Mouse (Mus musculus) liver, embryonic 14.5 days (tissue): ENCODE results near the gene Bpifb9b. TPM values are rescaled to one million over a fixed set of nuclear protein-coding genes. Genes with fewer than 3 reads are reported as not detected.
"Not testable (repeated sequence)": the region's sequence is repeated elsewhere in the genome, so short reads cannot be mapped to it uniquely, and the experiment has no call there.

Source experiments
- ATAC-seq: fragments of 200-750 bp; cut with Nextera tagmentation; 2 replicates; pipeline ENCODE4 v1.8.0; 2017; ENCODE audit warnings: moderate number of reproducible peaks, mild to moderate bottlenecking, moderate library complexity; ENCODE audit not compliant: insufficient read depth
- DNase-seq, 3 experiments: peaks; one replicate each; pipeline ENCODE4 v3.0.0-alpha.2; 2012 to 2013; ENCODE audit warnings: low read depth in 3 of 3, low spot score in 3 of 3
- H3K27ac ChIP-seq: fragments of 300-500 bp; sonication (generic); 2 replicates; pipeline ENCODE4 v1.5.1; 2014; ENCODE audit warnings: moderate library complexity, mild to moderate bottlenecking, control low read depth, inconsistent platforms
- H3K27me3 ChIP-seq: fragments of 300-500 bp; sonication (generic); 2 replicates; pipeline ENCODE4 v1.6.1; 2014; ENCODE audit warnings: mild to moderate bottlenecking, low read length, moderate library complexity; ENCODE audit not compliant: control insufficient read depth, insufficient read depth
- H3K36me3 ChIP-seq: fragments of 300-500 bp; sonication (generic); replicated peaks from 2 replicates; pipeline ENCODE4 v1.6.1; 2014; ENCODE audit warnings: low read depth; ENCODE audit not compliant: control insufficient read depth, insufficient read depth
- H3K4me1 ChIP-seq, 2 experiments: fragments of 200-500 bp in 1 of 2; fragments of 300-500 bp in 1 of 2; sonication (generic) in 1 of 2; replicated peaks; 2 replicates each; pipeline ENCODE4 v1.6.1; 2012 to 2014; ENCODE audit warnings: antibody characterized with exemption in 1 of 2, inconsistent platforms in 1 of 2, low read length in 1 of 2; ENCODE audit not compliant: control insufficient read depth in 2 of 2, insufficient read depth in 2 of 2
- H3K4me2 ChIP-seq: fragments of 300-500 bp; sonication (generic); 2 replicates; pipeline ENCODE4 v1.6.1; 2014; ENCODE audit warnings: low read depth, mild to moderate bottlenecking, control low read depth, moderate library complexity
- H3K4me3 ChIP-seq, 2 experiments: fragments of 200-500 bp in 1 of 2; fragments of 300-500 bp in 1 of 2; sonication (generic) in 1 of 2; 2 replicates each; pipeline ENCODE4 v1.5.1; 2012 to 2014; ENCODE audit warnings: low read depth in 2 of 2, low read length in 2 of 2, mild to moderate bottlenecking in 2 of 2, control low read depth in 1 of 2, inconsistent platforms in 1 of 2, moderate library complexity in 1 of 2; ENCODE audit not compliant: insufficient read depth in 1 of 2
- H3K9ac ChIP-seq: fragments of 300-500 bp; sonication (generic); replicated peaks from 2 replicates; pipeline ENCODE4 v1.6.1; 2014; ENCODE audit warnings: mild to moderate bottlenecking, control low read depth, moderate library complexity
- H3K9me3 ChIP-seq: fragments of 300-500 bp; sonication (generic); 2 replicates; pipeline ENCODE4 v1.6.1; 2016; ENCODE audit warnings: low read length, mixed read lengths; ENCODE audit not compliant: control insufficient read depth
- CTCF ChIP-seq: IDR thresholded peaks from 2 replicates; pipeline ENCODE4 v1.5.1; 2016; ENCODE audit warnings: antibody characterized with exemption, low read depth, control low read depth
- EP300 ChIP-seq: IDR thresholded peaks from 2 replicates; pipeline ENCODE4 v1.6.1; 2016; ENCODE audit warnings: antibody characterized with exemption, low read depth
- WGBS: fragments of 180-500 bp; shearing (Covaris S2); extraction: QIAGEN DNeasy Blood & Tissue Kit; methylation state at CpG from one replicate; pipeline ENCODE4 v1.1.7; 2014; ENCODE audit not compliant: insufficient replicate concordance; 5-methylcytosine and 5-hydroxymethylcytosine counted together
- polyA plus RNA-seq, 2 experiments: library from polyadenylated mRNA; depleted of rRNA in 1 of 2; stranded (reverse) in 1 of 2; unstranded in 1 of 2; fragments of >200 nt; fragmentation: Nextera tagmentation in 1 of 2; extraction: Ambion mirVana in 1 of 2; gene quantifications; 2 replicates each; pipeline versions ENCODE4 v1.2.1 to v1.2.3; 2012 to 2014

Bpifb9b gene
- polyA plus RNA-seq, 2 experiments = not detected

- H3K4me2 ChIP-seq = no peak overlapping the region
- WGBS = 0% methylated on average over 1 of the region's 1 CpGs
Measured at GRCm38 (mm10) chr2:154300496-154300895, 6.5 kb upstream of the Bpifb9b start.

GRCm38 (mm10) chr2:154301763-154302162 is 5.3 kb upstream of the Bpifb9b start:
- Histone ChIP-seq H3K36me3 (no peaks in the 10 kb centered on the region), H3K27me3 (no peaks in the 10 kb centered on the region), H3K4me3 (no peak overlapping the region), H3K27ac (no peak overlapping the region), H3K9ac (no peak overlapping the region), H3K9me3 (no peaks in the 10 kb centered on the region), H3K4me2 (no peak overlapping the region), H3K4me1 (no peaks in the 10 kb centered on the region)
- TF ChIP-seq EP300 (no peak), CTCF (no peak)
- ATAC-seq (no peak), DNase-seq (no peak)
- 76% methylated on average over 3 of the region's 3 CpGs for WGBS

More at GRCm38 (mm10) chr2:154300496-154300895, 6.5 kb upstream of the Bpifb9b start:
- no peak overlapping the region for H3K4me3 ChIP-seq
- no peaks in the 10 kb centered on the region for H3K4me1 ChIP-seq
- H3K9me3 ChIP-seq = no peaks in the 10 kb centered on the region
- H3K27ac ChIP-seq = no peak overlapping the region
- ATAC-seq (peak; percentile 65), DNase-seq (peak; percentile 51 to 55 (median 52))
- H3K9ac ChIP-seq = no peak overlapping the region
- H3K27me3 ChIP-seq = no peaks in the 10 kb centered on the region
- TF ChIP-seq CTCF (peak; percentile 97), EP300 (no peak)
- H3K36me3 ChIP-seq = no peaks in the 10 kb centered on the region

- WGBS = 47% methylated on average over 1 of the region's 3 CpGs
- not testable (repeated sequence) for ATAC-seq
Measured at GRCm38 (mm10) chr2:154304604-154305003, 2.4 kb upstream of the Bpifb9b start.

GRCm38 (mm10) chr2:154313771-154314170 is 6.7 kb downstream of the Bpifb9b start:
- H3K36me3 ChIP-seq, H3K4me1 ChIP-seq, H3K27ac ChIP-seq, H3K4me3 ChIP-seq, DNase-seq, H3K27me3 ChIP-seq, ATAC-seq, H3K9ac ChIP-seq, H3K9me3 ChIP-seq, H3K4me2 ChIP-seq: not testable (repeated sequence)
- 39% methylated on average over 4 of the region's 5 CpGs for WGBS

More at GRCm38 (mm10) chr2:154304604-154305003, 2.4 kb upstream of the Bpifb9b start:
- not testable (repeated sequence) for DNase-seq, H3K4me2 ChIP-seq, H3K27ac ChIP-seq, H3K27me3 ChIP-seq, H3K9me3 ChIP-seq, H3K9ac ChIP-seq, H3K4me3 ChIP-seq, H3K4me1 ChIP-seq, H3K36me3 ChIP-seq

GRCm38 (mm10) chr2:154326852-154327251 is 19.8 kb downstream of the Bpifb9b start:
- Histone ChIP-seq H3K9ac (no peak overlapping the region), H3K4me3 (no peak overlapping the region), H3K27me3 (no peaks in the 10 kb centered on the region), H3K27ac (peak overlapping the region; percentile 52), H3K36me3 (no peaks in the 10 kb centered on the region), H3K9me3 (no peaks in the 10 kb centered on the region), H3K4me1 (peaks cover 11 to 14% of the 10 kb centered on the region in 2 experiments), H3K4me2 (peak overlapping the region; percentile 40)
- ATAC-seq = peak; percentile 93
- WGBS = 24% methylated on average over 3 of the region's 3 CpGs
- TF ChIP-seq EP300 = peak; percentile 86
- no peak for TF ChIP-seq CTCF
- peak; percentile 71 to 81 (median 80) for DNase-seq
